Mouse (Mus musculus) intestine, embryonic 14.5 days (tissue): ENCODE results near the gene Btbd35f20. TPM values are rescaled to one million over a fixed set of nuclear protein-coding genes. Genes with fewer than 3 reads are reported as not detected.
"Not testable (repeated sequence)": the region's sequence is repeated elsewhere in the genome, so short reads cannot be mapped to it uniquely, and the experiment has no call there.

Experiments used
- ATAC-seq: fragments of 200-750 bp; cut with Nextera tagmentation; replicated peaks from 2 replicates; pipeline ENCODE4 v1.8.0; 2017; ENCODE audit warnings: low read depth, moderate number of reproducible peaks, moderate TSS enrichment, moderate library complexity; ENCODE audit not compliant: low FRiP score, low TSS enrichment
- DNase-seq: peaks from one replicate; pipeline ENCODE4 v3.0.0-alpha.2; 2018; ENCODE audit warnings: low spot score
- H3K27ac ChIP-seq: fragments of 300-500 bp; sonication (generic); 2 replicates; pipeline ENCODE4 v1.5.1; 2014; ENCODE audit warnings: low read depth, mild to moderate bottlenecking, control low read depth
- H3K27me3 ChIP-seq: fragments of 300-500 bp; sonication (generic); replicated peaks from 2 replicates; pipeline ENCODE4 v1.6.1; 2014; ENCODE audit warnings: low read length, control low read depth; ENCODE audit not compliant: control insufficient read depth, insufficient read depth
- H3K36me3 ChIP-seq: fragments of 300-500 bp; sonication (generic); 2 replicates; pipeline ENCODE4 v1.6.1; 2014; ENCODE audit warnings: low read length, control low read depth; ENCODE audit not compliant: control insufficient read depth, insufficient read depth
- H3K4me1 ChIP-seq: fragments of 300-500 bp; sonication (generic); replicated peaks from 2 replicates; pipeline ENCODE4 v1.6.1; 2014; ENCODE audit warnings: low read length, control low read depth, mixed read lengths; ENCODE audit not compliant: control insufficient read depth, insufficient read depth
- H3K4me2 ChIP-seq: fragments of 300-500 bp; sonication (generic); 2 replicates; pipeline ENCODE4 v1.6.1; 2014; ENCODE audit warnings: low read length
- H3K4me3 ChIP-seq: fragments of 300-500 bp; sonication (generic); 2 replicates; pipeline ENCODE4 v1.5.1; 2014; ENCODE audit warnings: low read depth, low read length, control low read depth, mixed read lengths
- H3K9ac ChIP-seq: fragments of 300-500 bp; sonication (generic); 2 replicates; pipeline ENCODE4 v1.6.1; 2014; ENCODE audit warnings: mild to moderate bottlenecking, low read length
- H3K9me3 ChIP-seq: fragments of 300-500 bp; sonication (generic); 2 replicates; pipeline ENCODE4 v1.6.1; 2016; ENCODE audit warnings: low read length, control low read depth; ENCODE audit not compliant: control insufficient read depth
- WGBS: fragments of 180-500 bp; shearing (Covaris S2); extraction: QIAGEN DNeasy Blood & Tissue Kit; methylation state at CpG from one replicate; pipeline ENCODE4 v1.1.7; 2014; 5-methylcytosine and 5-hydroxymethylcytosine counted together
- polyA plus RNA-seq: library from polyadenylated mRNA; unstranded; fragments of >200 nt; fragmentation: Nextera tagmentation; extraction: Ambion mirVana; gene quantifications from 2 replicates; pipeline ENCODE4 v1.2.1, GENCODE M21; 2014

Btbd35f20 gene
- polyA plus RNA-seq, result not detected in 2 replicates

DNA sequence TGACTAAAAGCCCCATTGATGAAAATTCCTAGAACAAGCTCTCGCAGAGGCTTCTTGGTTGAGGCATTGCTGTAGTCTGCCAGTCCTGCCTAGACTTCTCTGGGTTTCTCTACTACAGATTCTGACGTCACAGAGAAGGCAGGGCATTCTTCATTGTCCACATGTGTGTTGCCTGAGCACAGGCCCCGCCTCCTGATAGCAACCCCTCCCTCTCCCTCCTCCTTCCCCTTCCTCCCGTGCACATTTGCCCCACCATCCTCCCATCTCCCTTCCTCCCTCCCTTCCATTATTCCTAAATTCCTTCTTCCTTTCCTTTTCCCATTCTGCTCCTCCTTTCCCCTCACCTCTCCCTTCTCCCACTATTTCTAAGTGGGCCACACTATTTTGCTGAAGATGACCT, at the start of gene Btbd35f20:
TSS of gene Btbd35f20 (minus strand) at position 101 of the 400 bp plus-strand sequence.
- not testable (repeated sequence) for H3K4me2 ChIP-seq, H3K4me3 ChIP-seq, H3K9me3 ChIP-seq, DNase-seq, H3K27me3 ChIP-seq, H3K4me1 ChIP-seq, H3K36me3 ChIP-seq, ATAC-seq, H3K27ac ChIP-seq, H3K9ac ChIP-seq
- WGBS, result no CpG with 5 or more reads among the region's 4 CpGs

Other genes with a start within 250 kb of the Btbd35f20 start
- gene Btbd35f28, start 94.7 kb downstream of the Btbd35f20 start, polyA plus RNA-seq, result not detected in 2 replicates
- not detected in 2 replicates for gene Btbd35f17, start 79.4 kb upstream of the Btbd35f20 start, polyA plus RNA-seq